ENCODE assay signal across 14 mouse cellular contexts in the genomic region with DNA sequence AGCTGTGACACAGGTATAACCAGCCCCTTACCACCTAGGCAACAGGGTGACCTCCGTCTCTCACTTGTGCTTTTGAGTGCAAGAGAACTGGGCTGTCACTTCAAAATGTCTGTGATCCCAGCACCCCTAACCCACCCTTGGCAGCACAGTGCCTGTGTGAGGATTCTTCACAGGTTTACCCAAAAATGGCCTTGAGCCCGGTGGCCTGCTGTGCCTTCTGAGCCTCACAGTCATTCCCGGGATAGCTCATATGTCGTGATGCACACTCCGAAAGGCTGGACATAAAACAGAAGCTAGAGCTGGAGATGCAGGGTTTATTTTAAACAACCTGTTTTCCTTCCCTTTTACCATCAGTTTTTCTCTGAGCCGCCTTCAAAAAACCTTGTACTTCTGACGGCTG. TPM values are rescaled to one million over a fixed set of nuclear protein-coding genes. Genes with fewer than 3 reads are reported as not detected.
DNase-seq lines count a peak whose midpoint lies in the region; TF ChIP-seq lines count a peak whose summit lies in the region.
"Had no signal": no experiment of that assay in that cellular context is flagged by ENCODE, and none has a peak within 500 bp of the region (broad histone marks: within the 10 kb centered on the region; RNA-seq: fewer than 3 reads in every experiment).

No protein-coding gene starts in this region.

- no peak overlapping the region for H3K4me3 ChIP-seq in layer of hippocampus, adult 2 months
- H3K4me3 ChIP-seq: embryonic facial prominence, embryonic 13.5 days; forebrain, embryonic 12.5 days; heart, embryonic 10.5 days; hindbrain, embryonic 12.5 days had no signal

- intact Hi-C loops in left cerebral cortex, postnatal 36 days (cut with DNase I) = no loop called here

- H3K27ac ChIP-seq in layer of hippocampus, adult 2 months = peak overlapping the region; percentile 46; the same call in 1 of the 2 replicates
- H3K27ac ChIP-seq: embryonic facial prominence, embryonic 13.5 days; forebrain, embryonic 12.5 days; heart, embryonic 10.5 days; hindbrain, embryonic 12.5 days had no signal

- TF ChIP-seq CTCF in layer of hippocampus, adult 2 months (conservative IDR thresholded peaks at IDR 0.05) = no peak

- DNase-seq in cerebellum, adult 11 months = peak; percentile 24
- DNase-seq in cerebellum, adult 8-10 months = no peak
- no peak for DNase-seq in layer of hippocampus, adult 2 months (ENCODE audit: low spot score in 2 of 2)
- no peak for DNase-seq in layer of hippocampus, postnatal 10 days (ENCODE audit: low spot score in 2 of 2)
- DNase-seq in cerebellum, postnatal 14 days = peak; percentile 50 to 54
- no peak for DNase-seq in left cerebral cortex, postnatal 36 days (ENCODE audit: low spot score in 2 of 2)
- DNase-seq in T-cell, adult 2 months (ENCODE audit: low spot score) = no peak
- DNase-seq: adrenal gland, adult 2 months; adrenal gland, postnatal 36 days; kidney, adult 8-10 months had no signal

RNA-seq across cellular contexts. Expression of a gene that starts 19.7 kb away (rescaled TPM):
- total RNA-seq in layer of hippocampus, adult 2 months (2021) = 10 to 100 TPM; 42.2 to 45.9 TPM
- 10 to 100 TPM; 63.7 to 70.6 TPM for total RNA-seq in layer of hippocampus, postnatal 10 days (2021)
- 10 to 100 TPM; 54.3 to 54.5 TPM for total RNA-seq in left cerebral cortex, postnatal 36 days (2021)

RNA-seq across cellular contexts. Expression of a gene that starts 42.2 kb away (rescaled TPM):
- 10 to 100 TPM; 49.2 to 50.6 TPM for total RNA-seq in layer of hippocampus, adult 2 months (2021)
- 100 to 1,000 TPM in 1 of 2 experiments, 10 to 100 TPM in 1; 73.3 to 106 TPM for total RNA-seq in layer of hippocampus, postnatal 10 days (2021)
- 10 to 100 TPM; 33.6 to 39.8 TPM for total RNA-seq in left cerebral cortex, postnatal 36 days (2021)

Comparison
In these comparisons a context has a peak if more than half of its experiments do, and no peak if none do; other contexts are left out.
1. DNase-seq: peak in cerebellum, adult 11 months (single experiment) and cerebellum, postnatal 14 days (2 of 2); none in cerebellum, adult 8-10 months (single experiment), layer of hippocampus, adult 2 months (0 of 2), layer of hippocampus, postnatal 10 days (0 of 2), left cerebral cortex, postnatal 36 days (0 of 2) and T-cell, adult 2 months (single experiment).